Mouse (Mus musculus): ENCODE results near the gene Zfand6.

Zfand6 gene

DNA sequence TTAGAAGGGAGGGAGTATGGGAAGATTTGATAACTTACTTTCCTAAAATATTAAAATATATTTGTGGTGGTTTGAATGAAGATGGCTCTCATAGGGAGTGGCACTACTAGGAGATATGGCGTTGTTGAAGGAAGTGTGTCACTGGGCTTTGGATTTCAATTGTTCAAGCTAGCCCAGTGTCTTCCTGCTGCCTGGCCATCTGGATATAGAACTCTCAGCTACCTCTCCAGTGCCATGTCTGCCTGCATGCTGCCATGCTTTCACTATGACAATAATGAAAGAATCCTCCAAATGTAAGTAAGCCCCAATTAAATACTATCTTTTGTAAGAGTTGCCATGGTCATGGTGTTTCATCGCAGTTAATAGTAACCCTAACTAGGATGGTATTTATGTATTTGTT is 40.7 kb downstream of the Zfand6 start:
- DNase-seq: peak in 1 of 2 experiments; percentile 37

DNA sequence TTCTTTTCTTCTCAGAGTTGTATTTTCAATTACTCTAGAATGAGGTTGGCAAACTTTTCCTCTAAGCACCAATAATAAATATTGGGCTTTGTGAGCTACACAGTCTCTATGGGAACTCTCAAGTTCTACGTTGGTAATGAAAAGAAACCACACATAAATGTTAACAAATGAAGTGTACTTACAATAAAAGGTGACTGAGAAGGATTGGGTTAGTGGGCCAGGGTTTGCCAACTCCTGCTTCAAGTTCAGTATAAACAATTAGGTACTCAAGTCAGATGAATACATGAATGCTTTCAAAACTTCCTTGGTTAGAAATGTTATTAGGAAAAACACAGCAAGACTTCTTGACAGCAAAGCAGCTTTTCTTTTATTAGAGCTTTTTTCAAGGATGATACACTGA is 43.5 kb downstream of the Zfand6 start:
- DNase-seq: no peak

DNA sequence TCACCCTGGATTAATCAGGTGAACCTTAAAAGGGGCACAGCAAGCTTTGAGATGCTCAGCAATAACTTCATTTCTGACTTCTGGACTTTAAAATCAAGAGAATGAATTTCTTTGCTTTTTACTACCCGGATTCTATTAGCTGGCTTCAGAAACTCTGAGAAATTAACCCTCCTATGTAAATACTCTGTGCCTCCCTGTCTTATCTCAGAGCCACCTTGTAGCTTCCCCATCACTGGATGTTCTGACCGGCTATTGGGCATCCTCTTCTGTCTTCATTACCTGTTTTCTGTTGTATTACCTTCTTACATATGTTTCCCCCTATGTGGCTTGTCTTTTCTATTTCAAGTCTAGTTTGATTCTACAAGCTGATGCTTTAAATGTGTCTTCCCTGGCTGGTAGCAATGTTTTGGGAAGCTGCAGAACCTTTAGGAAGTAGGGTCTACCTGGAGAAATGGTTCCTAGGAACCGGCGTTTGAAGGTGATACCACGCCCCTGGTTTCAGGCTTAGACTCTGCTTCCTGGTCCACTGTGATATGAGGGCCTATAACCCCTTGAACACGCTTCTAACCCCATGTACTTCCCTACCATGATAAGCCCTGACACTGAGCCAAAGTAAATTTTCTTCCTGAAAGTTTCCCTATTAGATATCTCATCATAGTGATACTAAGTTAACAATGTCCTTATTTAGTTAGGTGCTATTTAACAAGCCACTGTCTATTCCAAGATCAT is 46.3 kb downstream of the Zfand6 start:
- no peak for DNase-seq

DNA sequence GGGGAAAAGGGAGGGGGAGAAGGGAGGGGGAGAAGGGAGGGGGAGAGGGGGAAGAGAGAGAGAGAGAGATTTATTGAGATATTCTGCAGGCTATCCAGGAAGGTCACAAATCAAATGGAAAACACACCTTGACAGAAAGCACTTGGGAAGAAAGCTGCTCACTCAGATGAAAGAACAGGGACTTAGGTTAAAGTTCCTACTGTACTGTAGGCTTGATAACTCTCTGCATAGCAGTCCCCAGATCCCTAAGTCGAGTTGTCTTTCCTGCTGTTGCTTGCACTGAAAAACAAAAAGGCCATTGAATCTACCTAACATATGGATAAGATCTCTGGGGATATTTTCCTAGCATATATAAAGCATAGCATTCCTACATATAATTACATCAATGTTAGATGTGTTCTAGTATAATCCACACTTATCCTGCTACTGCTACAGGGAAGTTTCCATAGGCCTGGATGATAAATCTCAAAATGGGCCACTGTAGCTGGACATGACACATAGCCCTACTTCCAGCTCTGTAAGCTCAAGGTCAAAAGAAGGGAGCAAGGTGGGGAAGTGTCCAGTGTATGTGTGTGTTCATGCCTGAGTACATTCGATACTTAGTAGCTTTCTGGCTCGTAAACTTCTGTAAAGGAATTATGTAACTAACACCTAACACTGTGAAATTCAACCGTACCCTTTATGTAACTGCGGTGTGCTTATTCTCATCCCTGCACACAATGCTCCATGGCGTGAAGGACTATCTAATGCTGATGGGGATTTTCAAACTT is 47.4 kb downstream of the Zfand6 start:
- DNase-seq: no peak

DNA sequence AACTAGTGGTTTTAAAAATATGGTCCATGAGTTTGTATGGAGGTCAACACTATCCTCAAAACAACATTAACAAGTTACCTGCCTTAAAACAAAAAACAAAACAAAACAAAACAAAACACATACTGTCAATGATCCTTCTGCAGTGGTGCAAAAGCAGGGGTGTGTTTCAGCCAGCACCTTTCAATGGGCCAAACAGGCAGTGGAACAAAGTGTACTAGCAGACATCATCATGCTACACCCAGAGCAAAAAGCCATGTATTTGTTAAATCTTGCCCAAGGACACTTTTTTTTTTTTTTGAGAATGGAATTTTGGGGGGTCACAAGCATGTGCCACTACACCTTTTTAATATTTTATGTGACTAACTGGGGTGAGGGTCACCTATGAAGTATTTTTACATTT is 52.8 kb downstream of the Zfand6 start:
- DNase-seq: no peak

DNA sequence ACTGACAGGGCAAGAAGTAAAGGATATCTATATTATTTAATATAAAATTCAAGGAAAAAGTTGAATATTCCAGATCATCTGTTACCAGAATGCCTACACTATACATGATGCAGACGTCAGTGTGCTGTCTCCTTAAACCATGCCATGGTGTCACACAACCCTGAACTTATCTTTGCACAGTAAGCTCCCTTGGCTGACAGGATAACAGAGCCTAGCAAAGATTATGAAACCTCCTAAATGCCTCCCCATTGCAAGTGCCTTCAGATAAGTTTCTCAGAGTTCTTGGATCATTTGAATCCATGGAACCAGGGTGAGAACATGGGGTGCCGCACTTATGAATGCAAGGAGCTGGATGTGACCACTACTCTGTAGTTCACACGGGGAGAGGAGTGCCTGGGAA is 57.9 kb downstream of the Zfand6 start:
- DNase-seq: no peak

DNA sequence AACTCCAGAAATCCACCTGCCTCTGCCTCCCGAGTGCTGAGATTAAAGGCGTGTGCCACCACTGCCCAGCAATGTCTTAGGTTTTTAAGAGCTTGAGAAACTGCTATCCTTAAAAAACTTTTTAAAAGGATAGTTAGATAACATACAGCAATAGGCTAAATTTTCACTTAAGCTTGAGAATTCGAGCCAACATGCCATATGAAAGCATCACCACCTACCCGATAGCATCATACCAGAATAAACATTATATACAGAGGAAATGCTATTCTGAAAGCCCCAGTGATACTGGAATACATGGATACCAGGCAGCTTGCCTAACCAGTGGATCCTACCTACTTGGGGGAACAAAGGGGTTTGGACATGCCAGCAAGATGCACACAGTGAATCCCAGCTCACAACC is 66.0 kb downstream of the Zfand6 start:
- no peak for DNase-seq

DNA sequence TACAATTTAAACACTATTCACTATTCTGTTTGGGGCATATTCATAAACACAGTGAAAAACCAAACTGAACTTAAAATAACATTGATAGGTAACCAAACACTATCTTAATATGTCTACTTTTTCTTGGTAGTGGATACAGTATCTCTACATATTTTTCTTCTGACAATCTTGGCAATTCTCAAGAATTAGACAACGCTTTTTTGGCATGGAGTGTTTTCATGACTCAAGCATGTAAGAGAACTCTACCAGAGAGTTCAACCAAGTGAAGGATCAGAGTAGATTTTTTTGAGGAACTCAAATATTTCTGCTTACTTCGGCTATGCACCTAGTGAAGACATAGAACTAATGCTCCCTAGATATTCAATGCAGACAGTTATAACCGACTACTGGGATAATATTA is 68.8 kb downstream of the Zfand6 start:
- DNase-seq: no peak

DNA sequence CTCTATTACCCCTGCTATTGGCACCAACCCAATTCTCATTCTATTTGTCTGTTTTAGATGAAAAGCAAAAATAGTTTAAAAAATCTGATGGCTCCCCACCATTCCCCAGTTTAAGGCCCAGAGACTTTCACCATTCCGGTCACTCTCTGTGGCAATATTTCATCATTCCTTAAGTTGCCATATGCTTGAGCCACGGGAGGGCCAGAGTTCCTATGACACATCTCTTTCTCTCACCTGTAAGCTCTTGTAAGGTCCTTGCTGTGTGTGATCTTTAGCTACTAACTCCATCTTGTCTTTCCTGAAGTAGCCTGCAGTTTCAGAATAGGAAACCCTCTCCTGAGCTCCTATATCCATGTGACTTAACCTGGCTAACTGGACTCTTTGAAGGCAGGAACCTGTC is 70.8 kb downstream of the Zfand6 start:
- peak; percentile 43 to 47 for DNase-seq

DNA sequence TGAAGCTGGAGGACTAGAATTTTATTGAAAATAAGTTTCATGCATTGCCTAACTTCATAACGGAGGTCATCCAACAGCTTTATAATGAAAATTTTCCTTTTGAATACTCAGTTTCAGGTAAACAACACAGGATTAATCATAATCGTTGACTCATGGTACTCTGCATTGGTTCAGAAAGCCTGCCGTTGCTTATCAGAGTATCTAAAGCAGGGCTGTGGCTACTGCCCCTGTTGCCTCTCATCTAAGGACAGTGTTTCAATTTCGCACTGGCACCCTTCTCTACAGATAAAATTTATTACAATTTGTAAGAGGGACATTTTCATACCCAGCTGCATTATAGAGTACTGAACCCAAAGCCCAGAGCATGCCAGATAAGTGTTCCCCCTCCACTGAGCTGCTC is 77.3 kb downstream of the Zfand6 start:
- no peak for DNase-seq

DNA sequence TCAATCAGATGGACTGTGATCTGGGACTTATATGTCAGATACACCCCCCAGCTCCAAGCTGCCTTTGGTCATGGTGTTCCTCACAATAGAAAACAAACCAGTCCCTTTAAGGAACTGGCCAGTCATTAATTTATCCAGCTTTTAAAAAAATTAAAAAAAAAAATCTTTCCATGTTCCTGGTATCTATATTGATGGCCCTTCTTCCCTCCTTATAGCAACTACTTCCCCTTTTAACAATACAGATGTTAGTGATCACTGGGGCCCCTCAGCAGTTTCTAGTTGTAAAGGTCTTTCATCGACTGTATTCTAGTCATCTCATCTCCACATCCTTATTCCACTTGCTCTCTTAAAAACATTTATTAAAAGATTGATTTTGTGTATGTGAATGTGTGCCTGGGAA is 78.2 kb downstream of the Zfand6 start:
- no peak for DNase-seq

DNA sequence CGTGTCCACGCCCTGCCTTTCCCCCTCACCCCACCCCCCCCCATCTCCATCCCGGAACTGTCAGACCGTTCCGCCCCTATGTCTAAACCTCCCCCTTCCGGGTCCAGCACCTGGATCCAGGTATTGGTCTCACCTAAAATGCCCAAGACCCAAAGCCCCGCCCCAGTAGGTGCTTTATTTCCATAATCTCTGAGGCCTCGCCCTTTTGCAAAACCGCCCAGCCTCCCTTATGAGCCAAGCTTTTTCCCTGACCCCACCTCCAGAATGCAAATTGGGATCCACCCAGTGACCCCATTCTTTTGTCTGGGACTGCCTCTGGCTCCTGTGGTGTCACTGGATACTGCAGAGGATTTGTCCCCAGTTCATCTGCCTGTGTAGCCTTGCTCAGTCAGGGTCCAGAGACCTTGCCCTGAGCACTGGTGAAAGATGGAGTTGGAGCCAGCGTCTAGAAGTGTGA is 83.4 kb downstream of the Zfand6 start, which contains the start of gene Fah:
TSS of gene Fah (minus strand) at position 430 of the 457 bp plus-strand sequence.
- peak; percentile 52 to 67 for DNase-seq

- DNase-seq: peak; percentile 74 to 83
Measured at GRCm38 (mm10) chr7:84605704-84606292, 84.0 kb downstream of the Zfand6 start.

DNA sequence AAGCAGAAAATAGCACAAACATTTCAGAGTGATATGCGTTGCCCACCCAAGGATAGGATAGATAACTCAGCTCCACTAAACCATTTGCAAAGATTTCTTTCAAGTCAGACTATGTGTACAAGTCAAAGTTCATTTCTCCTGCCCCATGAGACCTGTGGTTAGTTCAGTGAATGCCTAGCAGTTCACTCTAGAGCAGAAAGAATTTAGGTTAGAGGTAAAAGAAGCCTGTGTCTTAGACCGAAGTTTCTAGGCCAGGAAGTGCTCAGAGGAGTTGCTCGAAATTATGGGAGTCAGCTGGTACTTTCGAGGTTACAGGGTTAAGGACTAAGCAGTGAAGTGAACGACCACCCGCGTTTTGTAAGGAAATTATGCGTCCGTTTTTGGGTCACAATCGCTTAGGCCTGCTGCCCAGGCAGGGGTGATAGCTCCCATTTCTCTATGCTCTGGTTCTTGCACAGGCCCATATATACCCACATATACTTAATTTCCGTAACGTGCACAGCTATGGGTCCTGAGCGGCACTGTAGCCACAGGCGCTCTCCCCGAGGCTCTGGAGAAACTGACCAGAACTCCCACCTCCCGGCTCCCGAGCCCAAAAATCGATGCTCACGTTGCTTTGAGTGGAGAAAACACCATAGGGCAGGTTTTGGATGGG is 84.6 kb downstream of the Zfand6 start:
- DNase-seq: no peak

GRCm38 (mm10) chr7:84604501-84604900 is 85.3 kb downstream of the Zfand6 start:
- no peak for DNase-seq

DNA sequence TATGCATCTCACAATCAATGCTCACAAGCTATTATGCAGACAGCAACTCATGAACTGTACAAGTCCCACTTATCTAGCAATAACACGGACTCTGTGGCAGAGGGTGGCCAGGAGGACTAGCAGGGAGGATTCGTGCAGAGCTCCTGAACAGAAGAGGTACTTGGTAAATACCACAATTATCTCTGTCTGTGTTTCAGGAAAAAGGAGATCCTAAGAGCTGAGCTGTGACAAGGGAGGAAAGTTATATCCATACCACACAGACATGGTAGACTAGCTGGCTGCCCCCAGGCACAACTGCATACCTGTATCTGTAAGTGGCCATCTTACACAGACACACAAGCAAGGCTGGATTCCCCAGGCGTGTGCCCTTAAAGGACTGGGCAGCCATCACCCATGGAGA is 88.4 kb downstream of the Zfand6 start:
- DNase-seq: no peak

- no peak for DNase-seq
Measured at GRCm38 (mm10) chr7:84600631-84601030, 89.1 kb downstream of the Zfand6 start.

DNA sequence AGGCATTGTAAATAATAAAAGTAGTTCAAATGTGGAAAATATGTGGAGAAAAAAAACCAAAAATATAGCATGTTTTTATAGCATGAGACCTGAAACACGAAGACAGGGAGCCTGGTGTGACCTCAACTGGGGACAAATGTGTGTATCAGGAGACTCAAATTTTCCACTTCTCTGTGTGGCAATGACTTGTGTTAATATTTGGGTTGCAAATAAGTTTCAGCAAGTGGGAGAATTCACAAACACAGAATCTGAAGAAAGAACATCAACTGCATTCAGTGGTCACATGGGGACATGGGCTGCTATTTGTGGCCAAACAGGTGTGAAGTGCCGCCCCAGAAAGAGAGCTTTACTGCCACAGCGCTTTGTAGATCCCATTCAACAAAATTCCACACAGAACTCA is 93.1 kb downstream of the Zfand6 start:
- DNase-seq: no peak

DNA sequence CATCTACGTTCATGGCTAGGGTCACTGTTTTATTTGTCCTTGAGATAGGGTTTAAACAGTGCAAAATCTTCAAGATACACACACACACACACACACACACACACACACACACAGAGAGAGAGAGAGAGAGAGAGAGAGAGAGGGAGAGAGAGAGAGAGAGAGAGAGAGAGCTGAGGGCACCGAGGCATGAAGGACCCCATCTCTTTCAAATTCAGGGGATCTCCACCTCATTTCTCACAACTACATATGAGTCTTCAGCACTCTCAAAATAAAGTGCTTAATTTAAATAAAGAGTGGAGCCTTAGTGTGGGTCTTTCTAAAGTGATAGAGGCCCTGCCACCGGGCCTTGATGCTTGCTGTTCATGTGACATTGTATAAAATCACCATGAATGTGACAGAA is 93.8 kb downstream of the Zfand6 start:
- no peak for DNase-seq

GRCm38 (mm10) chr7:84594917-84595303 is 94.8 kb downstream of the Zfand6 start:
- DNase-seq: no peak

GRCm38 (mm10) chr7:84594087-84594916 is 95.5 kb downstream of the Zfand6 start:
- DNase-seq: peak; percentile 41 to 44

DNA sequence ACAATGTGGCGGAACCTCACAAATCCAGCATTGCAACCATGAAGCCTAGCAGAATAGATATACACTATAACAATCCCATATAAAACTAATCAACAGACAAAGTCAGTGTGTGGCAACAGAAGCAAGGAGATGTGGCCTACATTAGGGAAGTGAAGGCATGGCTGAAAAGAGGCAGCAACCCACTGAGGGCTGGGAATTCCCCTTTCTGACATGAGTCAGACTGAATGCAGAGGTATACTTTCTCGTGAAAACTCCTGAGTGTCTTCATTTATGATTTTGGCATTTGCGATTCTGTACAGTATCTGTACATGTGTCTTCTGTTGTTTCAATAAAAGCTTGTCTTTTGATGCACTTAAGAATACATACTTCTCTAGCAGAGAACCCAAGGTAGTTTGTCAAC is 98.4 kb downstream of the Zfand6 start:
- DNase-seq: no peak

DNA sequence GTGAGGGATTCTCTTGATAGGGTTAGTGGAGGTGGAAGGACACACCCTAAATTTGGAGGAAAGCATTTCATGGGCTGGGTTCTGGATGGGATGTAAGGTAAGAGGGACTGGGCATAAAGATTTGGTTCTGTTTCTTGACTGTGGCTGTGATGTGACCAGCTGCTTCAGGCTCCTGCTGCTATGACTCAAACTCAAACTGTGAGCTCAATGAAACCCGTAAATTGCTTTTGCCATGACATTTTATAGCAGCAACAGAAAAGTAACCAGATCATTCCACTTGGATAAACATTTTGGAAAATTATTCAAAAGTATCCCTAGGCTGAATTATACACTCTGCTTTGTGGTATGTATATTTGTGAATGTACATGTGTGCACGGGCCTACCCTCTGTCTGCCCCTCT is 99.1 kb downstream of the Zfand6 start:
- no peak for DNase-seq
